17 mouse cellular contexts compared by ENCODE assay signal in the genomic region with DNA sequence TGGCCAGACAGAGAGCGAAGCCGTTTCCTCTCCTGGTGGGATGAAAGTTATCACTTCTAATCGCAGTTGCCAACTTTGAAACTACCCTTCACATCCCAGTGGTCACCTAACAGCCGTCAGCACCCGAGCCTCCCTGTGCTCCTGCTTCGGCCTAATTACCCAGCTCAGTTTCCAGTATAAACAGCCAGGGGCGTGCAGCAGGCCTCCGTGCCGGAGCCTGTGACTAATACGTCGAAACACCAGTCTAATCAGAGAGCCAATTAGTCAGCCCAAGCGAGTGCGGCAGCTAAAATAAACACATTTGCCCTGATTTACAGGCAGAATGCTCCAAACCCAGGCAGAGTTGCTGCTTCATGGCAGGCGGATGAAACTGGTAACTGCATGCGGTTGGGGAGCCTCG.
DNase-seq lines count a peak whose midpoint lies in the region; ATAC-seq and TF ChIP-seq lines count a peak whose summit lies in the region.
"Had no signal": no experiment of that assay in that cellular context is flagged by ENCODE, and none has a peak within 500 bp of the region (broad histone marks: within the 10 kb centered on the region; RNA-seq: fewer than 3 reads in every experiment).

No protein-coding gene starts in this region.

- WGBS in hindbrain, postnatal 0 days, result 49% methylated on average over 16 of the region's 16 CpGs
- WGBS in hindbrain, embryonic 11.5 days, result 66% methylated on average over 16 of the region's 16 CpGs

- H3K27ac ChIP-seq in hindbrain, postnatal 0 days, result no peak overlapping the region
- H3K27ac ChIP-seq in hindbrain, embryonic 11.5 days (ENCODE audit: low read depth, low read length), result no peak overlapping the region
- H3K27ac ChIP-seq: forebrain, embryonic 13.5 days; gastrocnemius, adult 2 months; heart, adult 2 months; hindbrain, embryonic 10.5 days; stomach, embryonic 15.5 days had no signal

- no peak overlapping the region for H3K4me2 ChIP-seq in hindbrain, postnatal 0 days (ENCODE audit: low read depth, low read length)
- H3K4me2 ChIP-seq in hindbrain, embryonic 11.5 days (replicated peaks; ENCODE audit: low read depth, low read length), result no peak overlapping the region
- H3K4me2 ChIP-seq: forebrain, embryonic 13.5 days; stomach, embryonic 15.5 days had no signal

- no peaks in the 10 kb centered on the region for H3K27me3 ChIP-seq in hindbrain, postnatal 0 days (ENCODE audit: insufficient read depth, low read length)
- no peaks in the 10 kb centered on the region for H3K27me3 ChIP-seq in hindbrain, embryonic 11.5 days (ENCODE audit: control insufficient read depth, insufficient read depth, low read length)

- no peak for TF ChIP-seq CTCF in hindbrain, postnatal 0 days (IDR thresholded peaks at IDR 0.05; ENCODE audit: low read depth)

- no peak overlapping the region for H3K9ac ChIP-seq in hindbrain, postnatal 0 days (replicated peaks; ENCODE audit: low read length)
- H3K9ac ChIP-seq in hindbrain, embryonic 11.5 days (ENCODE audit: low read depth, low read length), result no peak overlapping the region
- H3K9ac ChIP-seq: forebrain, embryonic 13.5 days; stomach, embryonic 15.5 days had no signal

- H3K4me1 ChIP-seq in hindbrain, postnatal 0 days (ENCODE audit: insufficient read depth, low read length), result peaks cover 7% of the 10 kb centered on the region
- no peaks in the 10 kb centered on the region for H3K4me1 ChIP-seq in hindbrain, embryonic 11.5 days (replicated peaks; ENCODE audit: control insufficient read depth, insufficient read depth, low read length)
- H3K4me1 ChIP-seq: stomach, embryonic 15.5 days had no signal

- intact Hi-C loops in left cerebral cortex, postnatal 14 days (cut with DNase I), result no loop called here
- intact Hi-C loops in left cerebral cortex, postnatal 36 days (cut with DNase I), result no loop called here

- H3K9me3 ChIP-seq in hindbrain, postnatal 0 days (ENCODE audit: low read length), result no peaks in the 10 kb centered on the region
- H3K9me3 ChIP-seq in hindbrain, embryonic 11.5 days (ENCODE audit: control insufficient read depth, low read length), result no peaks in the 10 kb centered on the region
- H3K9me3 ChIP-seq: forebrain, embryonic 13.5 days; hindbrain, embryonic 10.5 days; stomach, embryonic 15.5 days had no signal

- ATAC-seq in hindbrain, postnatal 0 days, result no peak
- ATAC-seq in hindbrain, embryonic 11.5 days (ENCODE audit: low FRiP score), result no peak
- ATAC-seq: forebrain, embryonic 13.5 days; inflammation-experienced regulatory T-cells, adult 6 months had no signal

- DNase-seq in hindbrain, postnatal 0 days (ENCODE audit: low spot score), result peak; percentile 22
- DNase-seq in hindbrain, embryonic 11.5 days (ENCODE audit: low spot score), result no peak
- DNase-seq in left cerebral cortex, postnatal 14 days (ENCODE audit: low spot score in 2 of 2), result peak; percentile 8 to 10
- DNase-seq in left cerebral cortex, postnatal 36 days (ENCODE audit: low spot score in 2 of 2), result no peak
- peak; percentile 72 for DNase-seq in brain, adult 2 months (ENCODE audit: low read depth, low spot score)
- peak; percentile 12 for DNase-seq in forelimb bud, embryonic 11.5 days (ENCODE audit: low read depth, low spot score)
- DNase-seq in lung, postnatal 4 days, result no peak
- DNase-seq: adrenal gland, postnatal 36 days; cerebellum, adult 9-11 months; gastrocnemius, adult 2 months; heart, adult 2 months; liver; lung, adult 18-20 months had no signal

- H3K4me3 ChIP-seq in hindbrain, postnatal 0 days (ENCODE audit: low read length), result no peak overlapping the region
- H3K4me3 ChIP-seq in hindbrain, embryonic 11.5 days (ENCODE audit: low read depth, low read length), result no peak overlapping the region
- H3K4me3 ChIP-seq: forebrain, embryonic 13.5 days; gastrocnemius, adult 2 months; heart, adult 2 months; hindbrain, embryonic 10.5 days; stomach, embryonic 15.5 days had no signal

- no peaks in the 10 kb centered on the region for H3K36me3 ChIP-seq in hindbrain, postnatal 0 days (ENCODE audit: insufficient read depth, low read length)
- no peaks in the 10 kb centered on the region for H3K36me3 ChIP-seq in hindbrain, embryonic 11.5 days (ENCODE audit: control insufficient read depth, insufficient read depth, low read length)
- H3K36me3 ChIP-seq: hindbrain, embryonic 10.5 days; stomach, embryonic 15.5 days had no signal

Comparison
In these comparisons a context has a peak if more than half of its experiments do, and no peak if none do; other contexts are left out.
1. DNase-seq: peak in hindbrain, postnatal 0 days (single experiment), left cerebral cortex, postnatal 14 days (2 of 2), brain, adult 2 months (single experiment) and forelimb bud, embryonic 11.5 days (single experiment); none in hindbrain, embryonic 11.5 days (single experiment), left cerebral cortex, postnatal 36 days (0 of 2) and lung, postnatal 4 days (0 of 2).